Mouse (Mus musculus): ENCODE results near the gene Usp32. TPM values are rescaled to one million over a fixed set of nuclear protein-coding genes. Genes with fewer than 3 reads are reported as not detected.

Gene Usp32
- polyA plus RNA-seq, 1 experiment = 6.8 TPM

GRCm38 (mm10) chr11:84948114-84948513 is 191.8 kb downstream of the Usp32 start:
- DNase-seq (ENCODE audit: low read depth) = no peak

- DNase-seq (ENCODE audit: low read depth) = no peak
Observed at GRCm38 (mm10) chr11:84947206-84947605, 192.8 kb downstream of the Usp32 start.

GRCm38 (mm10) chr11:84945841-84946240 is 194.1 kb downstream of the Usp32 start:
- DNase-seq (ENCODE audit: low read depth) = no peak

GRCm38 (mm10) chr11:84944639-84945435 is 195.1 kb downstream of the Usp32 start:
- no peak for DNase-seq (ENCODE audit: low read depth)

GRCm38 (mm10) chr11:84943948-84944347 is 196.0 kb downstream of the Usp32 start:
- DNase-seq (ENCODE audit: low read depth) = no peak

GRCm38 (mm10) chr11:84940140-84940539 is 199.8 kb downstream of the Usp32 start:
- DNase-seq (ENCODE audit: low read depth) = no peak

GRCm38 (mm10) chr11:84939508-84940053 is 200.4 kb downstream of the Usp32 start:
- no peak for DNase-seq (ENCODE audit: low read depth)

Other genes with a start within 250 kb of the Usp32 start
- 11.5 and 17.7 TPM in 2 replicates for gene Znhit3, start 223.8 kb downstream of the Usp32 start, polyA plus RNA-seq (2012; rRNA removed)
- 86.5 and 91.9 TPM in 2 replicates for gene Car4, start 182.4 kb downstream of the Usp32 start, polyA plus RNA-seq (2012; rRNA removed)
- not detected in 2 replicates for gene 1700125H20Rik, start 30.2 kb upstream of the Usp32 start, polyA plus RNA-seq (2012; rRNA removed)
- 13.2 and 14.9 TPM in 2 replicates for gene Appbp2, start 95.0 kb upstream of the Usp32 start, polyA plus RNA-seq (2012; rRNA removed)
- 5.4 and 6.6 TPM in 2 replicates for gene Ppm1d, start 171.1 kb upstream of the Usp32 start, polyA plus RNA-seq (2012; rRNA removed)
- 46.8 and 63.5 TPM in 2 replicates for gene Bcas3, start 213.0 kb upstream of the Usp32 start, polyA plus RNA-seq (2012; rRNA removed)